Mouse (Mus musculus): Measurements from ENCODE around the gene Rab31. TPM values are rescaled to one million over a fixed set of nuclear protein-coding genes. Genes with fewer than 3 reads are reported as not detected.
A peak's percentile ranks its signal among the peaks of the same experiment; 100 is the strongest.

Rab31 gene
- total RNA-seq, 2 experiments from 2014 or later = 39.7 to 42.5 TPM

DNA sequence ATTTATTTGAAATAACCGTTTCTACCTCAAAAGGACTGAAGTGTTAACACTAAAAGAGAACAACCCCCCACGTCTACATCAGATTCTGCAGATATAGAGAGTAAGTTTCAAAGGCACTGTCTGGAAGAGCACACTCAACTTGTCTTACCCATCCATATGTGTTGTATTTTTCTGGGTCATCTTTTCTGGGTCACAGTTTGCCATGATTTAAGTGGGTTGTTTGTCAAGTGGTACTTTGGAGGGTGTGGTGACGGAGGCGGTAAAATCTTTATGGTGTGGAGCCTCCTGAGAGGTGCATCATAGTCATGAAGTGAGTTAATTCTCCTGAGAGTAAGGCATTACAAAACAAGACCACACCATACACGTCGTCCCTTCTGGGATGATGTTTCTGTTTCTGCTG, 147.0 kb downstream of the Rab31 start:
- no peak for DNase-seq

DNA sequence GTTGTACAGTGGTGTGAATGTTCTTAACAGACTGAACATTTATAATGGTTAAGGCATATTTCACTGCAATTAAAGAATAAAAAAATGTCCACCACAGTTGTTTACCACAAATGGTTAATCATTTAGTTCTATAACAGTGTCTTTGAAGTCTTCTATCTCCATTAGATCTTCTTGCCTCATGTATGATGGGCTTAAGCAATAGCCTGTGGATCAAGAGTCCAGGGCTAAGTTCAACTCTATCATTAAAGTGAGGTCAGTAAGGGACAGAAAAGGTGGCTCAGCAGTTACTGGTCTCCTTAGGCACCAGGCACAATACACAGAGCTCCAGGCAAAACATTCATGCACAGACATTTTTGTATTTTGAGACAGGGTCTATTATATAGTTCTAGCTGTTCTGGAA, 149.4 kb downstream of the Rab31 start:
- DNase-seq = no peak

DNA sequence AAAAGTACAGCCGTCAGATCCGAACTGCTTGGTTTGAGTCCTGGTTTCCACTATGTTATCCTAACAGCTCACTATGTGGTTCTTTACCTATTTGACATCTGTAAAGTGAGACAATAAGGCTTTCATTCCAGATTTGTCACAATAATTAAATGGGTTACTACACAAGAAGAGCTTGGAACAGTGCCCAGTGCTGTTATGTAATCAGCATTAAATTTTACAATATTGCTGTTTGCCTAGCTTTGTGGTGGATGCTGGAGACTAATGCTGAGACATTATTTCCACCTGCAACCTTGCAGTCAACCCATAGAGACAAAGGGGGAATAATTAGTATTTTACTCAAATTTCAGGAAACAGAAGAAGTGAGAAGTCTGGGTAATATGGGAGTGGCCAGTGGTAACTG, 154.1 kb downstream of the Rab31 start:
- no peak for DNase-seq

DNA sequence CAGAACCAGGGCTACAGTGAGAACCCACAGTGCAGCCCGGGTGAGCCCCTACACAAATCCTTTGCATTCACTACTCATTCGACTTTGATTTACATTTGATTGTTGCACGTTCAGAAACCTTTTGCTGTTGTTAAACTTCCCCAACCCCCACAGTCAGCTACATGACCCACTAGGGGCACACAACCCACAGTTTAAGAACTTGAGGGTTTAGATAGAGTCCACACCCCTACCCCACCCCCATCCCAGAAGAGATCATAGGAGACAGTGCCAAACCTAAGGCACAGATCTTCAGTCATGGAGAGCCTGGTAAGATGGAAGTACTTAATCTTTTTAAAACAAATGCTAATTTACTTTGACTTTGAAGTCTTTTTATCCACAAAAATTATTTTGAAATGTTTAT, 156.9 kb downstream of the Rab31 start:
- DNase-seq = no peak

DNA sequence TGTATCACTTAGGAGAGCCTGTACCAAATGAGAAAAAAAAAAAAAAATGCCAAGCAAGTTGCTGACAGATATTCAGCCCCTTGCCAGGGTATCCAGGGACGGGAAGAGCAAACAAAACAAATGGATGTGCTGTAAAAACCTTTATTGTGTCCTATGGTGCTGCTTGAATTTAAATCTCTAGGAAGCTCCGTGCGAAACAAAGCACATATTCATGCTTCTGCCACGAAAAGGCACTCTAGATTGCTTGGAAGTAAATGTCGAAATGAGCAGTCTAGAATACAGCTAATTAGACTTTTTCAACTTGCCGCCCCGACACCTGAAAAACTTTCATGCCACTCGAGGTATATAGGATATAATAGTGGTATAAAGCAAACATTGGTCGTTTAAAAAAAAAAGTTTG, 158.1 kb downstream of the Rab31 start:
- DNase-seq = no peak

DNA sequence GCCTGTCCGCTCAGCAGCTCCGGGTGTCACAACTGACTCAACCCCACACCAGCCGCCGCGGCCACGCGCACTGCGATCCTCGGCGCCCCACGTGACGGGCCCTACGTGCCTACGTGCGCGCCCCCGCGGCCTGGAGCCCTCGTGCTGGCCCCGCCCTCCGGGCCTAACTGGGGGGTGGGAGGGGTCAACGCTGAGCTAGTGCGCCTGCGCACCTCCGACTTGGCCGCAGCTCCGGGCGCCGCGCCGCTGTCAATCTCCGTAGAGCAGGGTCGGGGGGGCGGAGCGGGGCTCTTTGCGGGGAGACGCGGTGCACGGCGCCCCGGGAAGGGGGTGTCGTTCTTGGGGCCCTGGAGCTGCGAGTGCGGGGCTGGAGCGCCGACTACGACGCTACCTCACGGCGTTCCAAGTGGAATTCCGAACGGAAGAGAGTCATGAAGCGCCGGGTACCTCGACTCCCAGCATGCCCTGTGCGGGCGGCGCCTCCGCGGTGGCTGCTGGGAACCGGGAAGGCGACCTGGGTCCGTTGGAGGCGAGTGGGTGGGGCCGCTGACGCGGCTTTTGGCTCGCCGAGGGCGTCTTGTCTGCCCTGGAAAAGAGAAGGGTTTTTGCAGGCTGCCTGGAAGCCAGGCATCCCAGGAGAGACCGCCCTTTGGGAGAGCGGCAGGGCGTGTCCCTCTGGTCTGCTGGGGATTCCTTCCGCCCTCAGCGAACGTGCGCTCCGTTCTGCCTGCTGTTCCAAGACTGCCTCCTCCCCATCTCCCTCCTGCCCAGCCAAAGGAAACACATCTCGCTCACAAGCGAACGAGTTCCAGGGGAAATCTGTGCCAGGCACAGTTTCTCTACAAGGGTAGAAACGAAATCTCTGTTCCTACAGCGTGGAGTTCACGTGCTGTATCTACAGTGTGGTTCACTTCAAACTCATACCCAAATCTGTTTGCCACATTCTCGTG, 158.8 kb downstream of the Rab31 start, which contains the start of gene Vapa:
Vapa (minus strand) TSS at position 93 of the 950 bp plus-strand sequence.
- DNase-seq = peak; percentile 99

DNA sequence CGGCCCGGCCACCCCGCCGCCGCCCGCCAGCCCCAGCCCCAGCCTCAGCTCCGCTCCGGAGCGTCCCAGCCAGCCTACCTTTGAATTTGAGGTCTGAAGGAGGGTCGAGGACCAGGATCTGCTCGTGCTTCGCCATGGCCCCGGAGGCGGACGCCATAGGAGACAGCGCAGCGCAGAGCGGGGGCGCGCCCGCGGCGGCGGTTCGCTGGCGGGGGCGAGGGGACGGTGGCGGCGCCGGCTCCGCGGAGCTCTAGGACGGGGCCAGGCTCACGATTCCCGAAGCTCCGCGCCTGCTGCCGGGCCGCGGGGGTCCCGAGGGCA, 159.4 kb downstream of the Rab31 start:
- DNase-seq = no peak

DNA sequence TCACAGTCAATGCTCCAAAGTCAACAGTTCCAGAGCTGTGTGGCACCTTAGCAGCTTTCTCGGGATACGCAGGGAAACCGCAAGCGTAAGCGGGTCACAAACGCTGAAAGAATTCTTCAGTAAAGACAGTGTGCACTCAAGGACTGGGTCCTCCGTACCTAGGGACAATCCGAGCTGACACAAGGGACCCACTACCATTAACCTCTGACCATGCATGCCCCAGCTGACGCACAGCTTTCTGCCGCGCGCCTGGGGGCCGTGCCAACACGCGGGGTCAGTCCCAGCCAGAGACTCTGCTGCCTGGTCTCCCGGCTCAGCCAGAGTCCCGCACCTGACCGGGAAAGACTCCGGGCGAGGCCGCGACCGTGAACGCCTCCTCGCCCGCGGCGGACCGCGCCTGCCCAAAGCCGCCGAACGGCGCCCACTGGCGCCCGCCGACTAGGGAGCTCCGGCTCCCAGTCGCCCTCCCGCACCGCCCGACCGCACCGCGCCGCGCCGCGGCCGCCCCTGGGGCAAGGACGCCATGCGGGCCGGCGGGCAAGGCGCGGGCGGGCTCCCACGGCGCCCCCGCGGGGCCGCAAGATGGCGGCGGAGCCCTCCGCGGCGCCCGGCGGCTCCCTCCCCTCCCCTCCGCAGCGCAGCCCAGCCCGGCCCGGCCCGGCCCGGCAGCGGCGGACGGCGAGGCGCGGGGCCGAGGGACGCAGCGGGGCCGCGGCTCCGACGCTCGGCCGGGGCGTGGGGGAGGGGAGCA, 160.0 kb downstream of the Rab31 start:
- DNase-seq = peak; percentile 59

DNA sequence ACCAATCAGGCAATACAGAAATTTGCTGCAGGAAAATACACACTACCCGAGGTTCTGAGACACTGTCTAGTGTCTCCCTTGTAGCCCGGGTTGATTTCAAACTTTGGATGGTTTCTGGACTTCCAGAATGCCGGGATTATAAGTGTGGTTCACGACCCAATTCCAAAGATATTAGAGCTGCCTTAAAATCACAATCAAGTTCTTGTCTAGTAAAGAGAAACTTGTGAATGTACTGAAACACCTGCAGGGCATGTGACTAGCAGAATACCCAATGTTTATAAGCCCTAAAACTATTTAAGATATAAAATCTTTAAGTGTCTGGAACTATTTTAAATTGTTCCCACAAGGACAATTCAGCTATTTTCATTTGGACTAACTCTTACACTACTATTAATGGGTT, 160.8 kb downstream of the Rab31 start:
- DNase-seq = no peak

DNA sequence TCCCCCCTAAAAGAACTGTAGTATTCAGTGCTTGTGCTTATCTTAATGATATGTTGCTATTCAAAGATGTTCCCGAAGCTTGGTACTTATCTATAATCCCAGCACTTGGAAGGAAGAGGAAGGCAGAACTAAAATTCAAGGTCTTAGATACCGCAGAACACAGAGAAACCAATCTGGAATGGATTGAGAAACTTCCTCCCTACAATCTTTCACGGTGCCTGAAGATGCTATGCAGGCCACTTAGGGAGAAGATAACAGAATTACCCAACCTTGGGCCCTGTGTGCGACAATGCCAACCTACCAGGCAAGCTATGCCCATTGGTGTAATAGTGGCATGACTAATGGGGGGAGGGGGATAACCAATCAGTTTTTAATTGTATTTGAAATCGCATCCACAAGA, 163.8 kb downstream of the Rab31 start:
- no peak for DNase-seq

DNA sequence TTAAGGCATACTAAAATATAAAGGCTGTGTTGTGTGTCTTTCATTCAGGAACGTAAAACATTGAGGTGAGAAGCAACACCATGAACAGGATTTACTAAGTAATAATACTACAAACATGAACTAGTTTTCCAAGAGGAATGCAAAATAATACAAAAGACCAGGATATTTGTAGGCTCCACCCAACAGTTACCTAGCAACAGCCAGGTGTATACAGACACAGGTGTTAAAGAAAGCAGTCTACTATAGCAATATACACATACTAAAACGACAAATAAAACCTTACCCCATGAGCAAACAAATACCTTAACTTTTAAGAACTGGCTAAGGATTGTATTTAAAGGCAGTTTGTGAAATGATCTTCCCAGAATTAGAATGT, 164.3 kb downstream of the Rab31 start:
- no peak for DNase-seq

DNA sequence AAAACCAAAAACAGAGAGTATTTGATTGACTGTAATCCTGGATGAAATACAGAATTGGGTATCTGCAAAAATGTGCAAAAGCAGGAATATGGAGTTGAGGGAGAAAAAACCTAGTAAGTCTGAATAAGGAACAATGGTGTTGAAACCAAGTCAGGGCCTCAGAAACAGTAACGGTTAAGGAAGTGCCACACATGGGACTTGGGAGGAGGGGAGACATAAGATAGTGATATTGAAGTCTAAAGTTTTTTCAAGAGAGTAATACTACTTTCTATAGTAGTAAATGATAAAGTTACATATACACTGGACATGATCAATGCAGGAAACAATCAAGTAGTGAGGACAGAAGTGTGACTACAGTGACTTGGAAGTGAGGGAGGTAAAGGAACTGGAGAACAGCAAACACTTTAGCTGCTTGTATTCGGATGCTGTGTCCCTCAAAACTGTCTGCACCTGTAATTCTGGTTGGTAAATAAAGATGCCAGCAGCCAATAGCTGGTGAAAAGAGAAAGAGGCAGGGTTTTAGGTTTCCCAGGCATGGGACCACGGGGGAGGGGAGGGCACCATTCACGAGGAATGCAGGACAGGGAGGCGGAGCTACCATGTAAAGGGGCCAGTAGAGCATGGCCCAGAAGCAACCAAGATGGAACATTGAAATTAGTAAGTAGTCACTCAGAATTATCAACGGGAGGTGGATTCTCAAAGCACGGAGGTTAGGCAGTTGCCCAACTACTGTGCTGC, 164.8 kb downstream of the Rab31 start:
- DNase-seq = no peak

DNA sequence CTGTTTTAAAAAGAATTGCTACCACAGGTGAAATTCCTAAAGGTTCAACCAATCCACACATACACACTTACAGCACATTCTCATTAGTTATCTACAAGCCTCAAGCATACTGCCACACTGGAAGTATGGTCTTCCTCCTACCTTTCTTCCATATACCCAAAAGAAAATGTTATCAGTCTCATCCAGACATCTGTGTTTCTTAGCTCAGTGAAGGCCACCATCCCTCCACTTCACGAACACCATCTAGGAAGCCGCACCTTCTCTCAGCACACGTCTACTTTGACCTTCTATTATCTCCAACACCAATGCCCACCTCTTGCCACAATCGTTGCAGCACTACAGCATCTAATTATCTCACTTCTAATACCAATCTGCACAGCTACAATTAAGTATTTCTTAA, 166.5 kb downstream of the Rab31 start:
- DNase-seq = no peak

DNA sequence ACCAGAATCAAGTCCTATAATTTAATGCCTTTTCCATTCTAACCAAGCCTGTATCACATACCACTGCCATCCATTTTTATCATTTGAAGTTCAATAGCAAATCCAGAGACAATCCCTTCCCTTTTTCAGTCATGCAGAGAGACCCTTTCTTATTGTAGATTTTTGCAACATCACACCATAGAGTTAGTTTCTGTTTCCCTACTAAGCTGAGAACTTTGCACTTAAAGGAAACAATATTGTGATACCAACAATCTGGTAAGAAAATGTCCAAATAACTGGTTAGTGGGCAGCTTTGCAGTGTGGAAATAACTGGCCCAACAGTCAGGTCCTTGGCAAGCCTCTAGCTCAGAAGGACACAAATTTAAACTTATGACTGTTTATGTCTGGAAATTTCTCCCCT, 167.7 kb downstream of the Rab31 start:
- DNase-seq = no peak

DNA sequence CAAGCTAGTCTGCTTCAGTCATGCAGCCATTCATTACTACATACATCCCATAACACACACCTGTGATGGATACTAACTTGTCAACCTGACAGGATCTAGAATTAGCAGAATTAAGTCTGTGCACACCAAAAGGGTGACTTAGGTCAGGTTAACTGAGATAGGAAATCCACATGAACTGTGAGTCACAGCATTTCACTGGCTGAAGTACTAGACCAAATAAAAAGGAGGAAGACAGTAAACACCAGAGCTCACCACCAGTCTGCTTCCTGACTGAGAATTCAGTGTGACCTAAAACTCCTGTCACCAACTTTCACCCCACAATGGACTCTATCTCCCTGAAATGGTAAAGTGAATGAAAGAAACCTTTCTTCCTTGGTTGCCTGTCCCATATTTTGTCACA, 168.2 kb downstream of the Rab31 start:
- no peak for DNase-seq

Other genes starting within 250 kb of the Rab31 start
- under 1 TPM in 1 of 2 experiments, not detected in 1; 0.14 TPM for gene Tmem232, start 232.0 kb downstream of the Rab31 start, total RNA-seq (2021)
- 100 to 1,000 TPM; 109 to 111 TPM for gene Vapa, start 159.2 kb downstream of the Rab31 start, total RNA-seq (2021)
- gene Txndc2, start 130.6 kb downstream of the Rab31 start, total RNA-seq (2021) = under 1 TPM; 0.14 to 0.47 TPM
- 10 to 100 TPM; 79.8 to 83.0 TPM for gene Ppp4r1, start 9.8 kb upstream of the Rab31 start, total RNA-seq (2021)
- 10 to 100 TPM; 29.3 to 33.4 TPM for gene Ralbp1, start 113.0 kb upstream of the Rab31 start, total RNA-seq (2021)
- 10 to 100 TPM; 80.3 to 81.0 TPM for gene Twsg1, start 178.5 kb upstream of the Rab31 start, total RNA-seq (2021)